Mouse (Mus musculus): ENCODE measurements around the gene Usp31. TPM values are rescaled to one million over a fixed set of nuclear protein-coding genes. Genes with fewer than 3 reads are reported as not detected.

Gene Usp31
- polyA plus RNA-seq, 2 experiments, result 1.1 to 2.3 TPM

- no peak for TF ChIP-seq EP300 (IDR thresholded peaks at IDR 0.05; ENCODE audit: low read depth)
- TF ChIP-seq CTCF (IDR thresholded peaks at IDR 0.05; ENCODE audit: low read depth), result no peak
- Histone ChIP-seq H3K9ac (replicated peaks) (no peak overlapping the region), H3K9me3 (ENCODE audit: control insufficient read depth, low read length) (no peaks in the 10 kb centered on the region), H3K4me3 (ENCODE audit: insufficient read depth in 1 of 2, low read depth in 2 of 2, low read length in 2 of 2) (no peak overlapping the region), H3K27ac (no peak overlapping the region), H3K27me3 (ENCODE audit: control insufficient read depth, insufficient read depth, low read length) (no peaks in the 10 kb centered on the region), H3K4me1 (replicated peaks; ENCODE audit: control insufficient read depth in 2 of 2, insufficient read depth in 2 of 2, low read length in 1 of 2) (no peaks in the 10 kb centered on the region; a peak in 2 of 4 replicates), H3K36me3 (replicated peaks; ENCODE audit: control insufficient read depth, insufficient read depth, low read depth) (no peaks in the 10 kb centered on the region), H3K4me2 (ENCODE audit: low read depth) (no peak overlapping the region)
- DNase-seq (ENCODE audit: low read depth in 3 of 3, low spot score in 3 of 3) (no peak), ATAC-seq (ENCODE audit: insufficient read depth) (no peak)
These were observed 9.9 kb downstream of the Usp31 start for GRCm38 (mm10) chr7:121697170-121697569.

GRCm38 (mm10) chr7:121691803-121692202 is 15.2 kb downstream of the Usp31 start:
- Histone ChIP-seq H3K27ac (no peak overlapping the region), H3K9me3 (ENCODE audit: control insufficient read depth, low read length) (no peaks in the 10 kb centered on the region), H3K9ac (replicated peaks) (no peak overlapping the region), H3K4me3 (ENCODE audit: insufficient read depth in 1 of 2, low read depth in 2 of 2, low read length in 2 of 2) (no peak overlapping the region), H3K4me2 (ENCODE audit: low read depth) (no peak overlapping the region), H3K4me1 (replicated peaks; ENCODE audit: control insufficient read depth in 2 of 2, insufficient read depth in 2 of 2, low read length in 1 of 2) (no peaks in the 10 kb centered on the region), H3K27me3 (ENCODE audit: control insufficient read depth, insufficient read depth, low read length) (no peaks in the 10 kb centered on the region), H3K36me3 (replicated peaks; ENCODE audit: control insufficient read depth, insufficient read depth, low read depth) (no peaks in the 10 kb centered on the region)
- 89% methylated on average over 2 of the region's 2 CpGs for WGBS (ENCODE audit: insufficient replicate concordance)
- TF ChIP-seq CTCF (IDR thresholded peaks at IDR 0.05; ENCODE audit: low read depth) (no peak), EP300 (IDR thresholded peaks at IDR 0.05; ENCODE audit: low read depth) (no peak)
- no peak for ATAC-seq (ENCODE audit: insufficient read depth)
- no peak for DNase-seq (ENCODE audit: low read depth in 3 of 3, low spot score in 3 of 3)

DNA sequence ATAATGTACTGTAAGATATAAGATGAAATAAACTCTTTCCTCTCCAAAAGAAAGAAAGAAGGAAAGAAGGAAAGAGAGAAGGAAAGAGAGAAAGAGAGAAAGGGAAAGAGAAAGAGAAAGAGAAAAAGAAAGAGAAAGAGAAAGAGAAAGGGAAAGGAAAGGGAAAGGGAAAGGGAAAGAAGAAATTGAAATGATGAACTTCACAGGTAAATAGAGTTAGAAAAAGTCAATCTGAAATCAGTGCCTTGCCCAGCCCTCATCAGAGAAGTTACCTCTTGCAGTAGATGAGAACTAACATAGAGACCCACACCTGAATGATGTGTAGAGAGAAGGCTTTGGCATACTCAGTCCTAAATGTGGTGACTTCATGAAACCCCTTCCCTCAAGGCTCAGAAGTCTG is 17.7 kb downstream of the Usp31 start:
- no peak for DNase-seq (ENCODE audit: low read depth in 3 of 3, low spot score in 3 of 3)
- no peak for ATAC-seq (ENCODE audit: insufficient read depth)
- Histone ChIP-seq H3K27me3 (ENCODE audit: control insufficient read depth, insufficient read depth, low read length) (no peaks in the 10 kb centered on the region), H3K27ac (no peak overlapping the region), H3K4me3 (ENCODE audit: insufficient read depth in 1 of 2, low read depth in 2 of 2, low read length in 2 of 2) (no peak overlapping the region), H3K4me1 (replicated peaks; ENCODE audit: control insufficient read depth in 2 of 2, insufficient read depth in 2 of 2, low read length in 1 of 2) (no peaks in the 10 kb centered on the region), H3K9me3 (ENCODE audit: control insufficient read depth, low read length) (no peaks in the 10 kb centered on the region), H3K4me2 (ENCODE audit: low read depth) (no peak overlapping the region), H3K36me3 (replicated peaks; ENCODE audit: control insufficient read depth, insufficient read depth, low read depth) (no peaks in the 10 kb centered on the region), H3K9ac (replicated peaks) (no peak overlapping the region)
- TF ChIP-seq CTCF (IDR thresholded peaks at IDR 0.05; ENCODE audit: low read depth) (no peak), EP300 (IDR thresholded peaks at IDR 0.05; ENCODE audit: low read depth) (no peak)

GRCm38 (mm10) chr7:121685140-121685984 is 21.7 kb downstream of the Usp31 start:
- no peak overlapping the region for H3K27ac ChIP-seq
- H3K4me3 ChIP-seq (ENCODE audit: insufficient read depth in 1 of 2, low read depth in 2 of 2, low read length in 2 of 2), result no peak overlapping the region
- WGBS (ENCODE audit: insufficient replicate concordance), result 79% methylated on average over 5 of the region's 5 CpGs
- H3K4me2 ChIP-seq (ENCODE audit: low read depth), result no peak overlapping the region
- H3K4me1 ChIP-seq (replicated peaks; ENCODE audit: control insufficient read depth in 2 of 2, insufficient read depth in 2 of 2, low read length in 1 of 2), result 0 out of 4 replicates have a peak, but pooled peaks cover 0 to 2% of the 10 kb centered on the region in 2 experiments
- H3K36me3 ChIP-seq (replicated peaks; ENCODE audit: control insufficient read depth, insufficient read depth, low read depth), result no peaks in the 10 kb centered on the region
- no peak for DNase-seq (ENCODE audit: low read depth in 3 of 3, low spot score in 3 of 3)
- TF ChIP-seq CTCF (IDR thresholded peaks at IDR 0.05; ENCODE audit: low read depth), result no peak
- no peak for TF ChIP-seq EP300 (IDR thresholded peaks at IDR 0.05; ENCODE audit: low read depth)
- no peak overlapping the region for H3K9ac ChIP-seq (replicated peaks)
- H3K27me3 ChIP-seq (ENCODE audit: control insufficient read depth, insufficient read depth, low read length), result no peaks in the 10 kb centered on the region
- H3K9me3 ChIP-seq (ENCODE audit: control insufficient read depth, low read length), result no peaks in the 10 kb centered on the region
- ATAC-seq (ENCODE audit: insufficient read depth), result no peak

DNA sequence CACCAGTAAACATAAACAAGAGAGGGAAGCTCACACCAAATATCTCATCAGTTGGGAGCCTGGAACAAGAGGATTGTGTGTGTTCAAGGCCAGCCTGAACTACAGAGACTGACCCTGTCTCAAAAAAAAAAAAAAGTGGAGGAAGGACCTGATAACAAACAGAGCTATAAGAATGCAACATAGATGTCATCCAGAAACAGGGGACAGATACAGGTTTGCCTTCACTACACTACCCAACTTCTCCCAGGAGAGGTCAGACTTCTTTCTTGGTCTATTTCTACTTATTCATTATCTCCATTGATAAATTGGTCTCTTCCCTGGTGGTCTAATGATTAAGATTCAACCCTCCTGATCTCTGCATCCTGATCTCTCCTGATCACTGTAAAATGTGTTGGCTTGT is 25.9 kb downstream of the Usp31 start:
- no peak for DNase-seq (ENCODE audit: low read depth in 3 of 3, low spot score in 3 of 3)

More for the DNA sequence above, 25.9 kb downstream of the Usp31 start:
- Histone ChIP-seq H3K4me3 (ENCODE audit: insufficient read depth in 1 of 2, low read depth in 2 of 2, low read length in 2 of 2) (no peak overlapping the region), H3K36me3 (replicated peaks; ENCODE audit: control insufficient read depth, insufficient read depth, low read depth) (no peaks in the 10 kb centered on the region; the same call in 1 of the 2 replicates), H3K9me3 (ENCODE audit: control insufficient read depth, low read length) (no peaks in the 10 kb centered on the region), H3K4me2 (ENCODE audit: low read depth) (no peak overlapping the region), H3K27ac (no peak overlapping the region), H3K9ac (replicated peaks) (no peak overlapping the region), H3K27me3 (ENCODE audit: control insufficient read depth, insufficient read depth, low read length) (no peaks in the 10 kb centered on the region), H3K4me1 (replicated peaks; ENCODE audit: control insufficient read depth in 2 of 2, insufficient read depth in 2 of 2, low read length in 1 of 2) (0 out of 4 replicates have a peak, but pooled peaks cover 0 to 2% of the 10 kb centered on the region in 2 experiments)
- TF ChIP-seq CTCF (IDR thresholded peaks at IDR 0.05; ENCODE audit: low read depth) (no peak), EP300 (IDR thresholded peaks at IDR 0.05; ENCODE audit: low read depth) (no peak)
- no peak for ATAC-seq (ENCODE audit: insufficient read depth)

Measured in liver, embryonic 14.5 days (tissue).